Mouse (Mus musculus) hematopoietic stem cell, adult 5-6 weeks (primary cell): ENCODE measurements around the gene Grin2b. TPM values are rescaled to one million over a fixed set of nuclear protein-coding genes. Genes with fewer than 3 reads are reported as not detected.

Source experiments
- ATAC-seq, 2 experiments: fragments of 125-278 bp in 1 of 2; replicated peaks in 1 of 2; 2 replicates each; pipeline ENCODE4 v1.8.0; 2016 to 2017; ENCODE audit warnings: inconsistent platforms in 2 of 2, mild to moderate bottlenecking in 2 of 2, moderate number of reproducible peaks in 2 of 2, low read depth in 1 of 2, moderate TSS enrichment in 1 of 2; ENCODE audit not compliant: low FRiP score in 2 of 2, poor library complexity in 2 of 2, severe bottlenecking in 2 of 2, insufficient read depth in 1 of 2, low TSS enrichment in 1 of 2
- total RNA-seq: library from RNA; stranded (forward); fragments of 172-1452, 232-1000 nt; gene quantifications from 2 replicates; pipeline ENCODE4 v1.2.3, GENCODE M21; 2017

Gene Grin2b
- total RNA-seq, 1 experiment from 2014 or later: not detected

- ATAC-seq: no peak
These were observed 59.5 kb downstream of the Grin2b start for GRCm38 (mm10) chr6:136113639-136114410.

GRCm38 (mm10) chr6:136109172-136109571 is 64.1 kb downstream of the Grin2b start:
- no peak for ATAC-seq

- no peak for ATAC-seq
These were observed 64.8 kb downstream of the Grin2b start for GRCm38 (mm10) chr6:136108466-136108865.

- no peak for ATAC-seq
These were observed 68.1 kb downstream of the Grin2b start for GRCm38 (mm10) chr6:136105221-136105620.

GRCm38 (mm10) chr6:136100241-136100640 is 73.1 kb downstream of the Grin2b start:
- no peak for ATAC-seq

- ATAC-seq: no peak
These were observed 77.0 kb downstream of the Grin2b start for GRCm38 (mm10) chr6:136096269-136096668.

- ATAC-seq: no peak
These were observed 93.1 kb downstream of the Grin2b start for GRCm38 (mm10) chr6:136079991-136080734.

DNA sequence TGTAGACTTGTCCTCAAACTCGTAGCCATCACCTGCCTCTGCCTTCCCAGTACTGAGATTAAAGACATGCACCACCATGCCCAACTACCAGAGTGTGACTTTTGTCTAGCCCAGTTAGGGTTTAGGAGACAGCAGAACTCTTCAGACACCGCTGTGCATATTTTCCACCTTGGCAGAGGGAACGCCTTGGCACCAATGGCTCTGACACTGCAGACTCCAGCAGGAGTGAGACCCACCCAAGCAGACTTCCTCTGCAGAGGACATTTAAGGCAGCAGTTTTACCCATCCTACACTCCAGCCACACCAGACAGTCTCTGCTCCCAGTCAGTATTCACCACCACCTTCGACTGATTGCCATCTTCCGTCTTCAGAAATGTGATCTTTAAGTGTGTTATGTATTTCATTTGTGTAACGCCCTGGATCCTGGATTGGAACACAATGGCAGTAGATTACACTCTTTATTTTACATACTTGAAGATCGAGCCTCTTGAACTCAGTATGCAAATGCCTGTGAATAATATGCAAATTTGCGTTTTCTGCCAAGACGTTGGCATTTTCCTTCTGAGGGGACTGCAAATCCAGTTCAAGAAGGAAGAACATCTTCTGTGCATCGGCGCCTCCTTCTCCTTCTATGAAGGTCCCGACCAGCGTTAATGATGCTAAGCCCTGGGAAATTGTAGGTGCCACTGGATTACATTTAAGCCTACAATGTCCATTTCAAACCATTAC is 100.8 kb downstream of the Grin2b start:
- no peak for ATAC-seq

DNA sequence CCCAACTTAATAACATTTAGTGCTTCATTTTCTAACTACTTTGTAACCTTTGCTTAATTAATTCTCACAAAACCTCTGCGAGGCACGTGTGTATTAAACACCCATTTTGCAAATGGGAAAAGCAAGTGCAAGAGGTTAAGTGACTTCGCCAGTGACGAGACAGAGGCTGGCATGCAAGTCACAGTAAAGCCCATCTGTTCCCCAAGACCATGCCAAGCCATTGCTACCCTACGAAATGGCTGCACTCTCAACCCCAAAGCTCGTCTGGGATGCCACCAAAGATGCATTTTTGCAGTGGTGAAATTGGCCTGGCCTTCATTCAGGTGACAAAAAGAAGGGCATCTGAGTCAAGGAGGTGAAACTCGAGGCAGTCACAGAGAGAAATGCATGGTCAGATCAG is 103.2 kb downstream of the Grin2b start:
- ATAC-seq: no peak

GRCm38 (mm10) chr6:136053346-136053745 is 120.0 kb downstream of the Grin2b start:
- ATAC-seq: no peak

- no peak for ATAC-seq
These were observed 123.0 kb downstream of the Grin2b start for GRCm38 (mm10) chr6:136050346-136050745.

DNA sequence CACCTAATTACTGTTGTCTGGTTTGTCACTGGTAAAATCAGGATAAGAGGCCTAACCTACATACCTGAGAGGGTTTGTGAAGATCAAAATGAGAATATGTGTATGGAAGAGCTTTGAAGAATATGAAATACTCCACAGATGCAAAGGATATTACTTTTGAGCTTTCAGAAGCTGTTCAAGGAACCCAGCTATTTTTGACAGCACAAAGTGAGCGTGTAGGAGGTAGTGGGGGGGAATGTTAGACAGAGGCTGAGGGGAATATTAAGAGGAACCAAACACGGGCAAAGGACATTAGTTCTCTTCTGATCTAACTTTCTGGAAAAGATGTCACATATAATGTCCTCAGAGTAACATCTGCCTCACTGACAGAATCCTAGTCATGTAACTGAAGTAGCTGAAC is 125.2 kb downstream of the Grin2b start:
- no peak for ATAC-seq

- ATAC-seq: no peak
These were observed 127.2 kb downstream of the Grin2b start for GRCm38 (mm10) chr6:136046091-136046490.

DNA sequence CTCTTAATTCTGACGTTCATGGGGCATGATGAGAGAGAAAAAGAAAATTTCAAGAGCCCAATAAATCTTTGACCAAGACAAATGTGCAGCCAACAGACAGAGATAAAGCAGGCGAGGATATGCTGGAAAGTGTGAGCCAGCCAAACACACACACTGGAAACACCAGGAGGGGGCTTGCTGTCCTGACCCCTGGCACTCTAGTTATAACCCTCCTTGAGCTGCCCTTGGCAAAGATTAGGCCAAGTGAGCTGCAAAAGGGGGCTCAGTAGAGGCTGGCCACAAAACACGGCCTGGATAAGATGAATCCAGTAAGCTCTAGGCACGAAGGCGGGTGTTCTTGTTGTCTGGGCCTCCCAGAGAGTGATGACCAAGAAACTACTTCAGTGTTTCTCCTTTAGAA is 128.8 kb downstream of the Grin2b start:
- no peak for ATAC-seq

DNA sequence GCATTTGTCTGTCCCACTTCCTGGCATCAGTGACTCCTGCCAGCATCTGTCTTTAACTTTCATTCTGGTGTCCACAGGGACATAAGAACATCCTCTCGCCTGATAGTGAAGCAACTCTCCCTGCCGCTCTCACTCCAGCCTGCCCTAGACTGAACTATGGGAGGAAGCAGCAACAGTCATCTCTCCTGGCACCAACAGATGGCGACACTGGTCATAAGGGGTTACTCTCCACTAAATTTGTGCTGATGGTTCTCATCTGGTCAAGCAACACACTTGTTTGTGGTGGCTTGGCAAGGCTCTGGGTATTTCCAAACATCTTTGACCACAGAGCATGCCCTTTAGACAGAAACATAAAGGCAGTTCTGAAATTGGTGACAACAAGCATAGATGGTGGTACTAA is 130.9 kb downstream of the Grin2b start:
- no peak for ATAC-seq

DNA sequence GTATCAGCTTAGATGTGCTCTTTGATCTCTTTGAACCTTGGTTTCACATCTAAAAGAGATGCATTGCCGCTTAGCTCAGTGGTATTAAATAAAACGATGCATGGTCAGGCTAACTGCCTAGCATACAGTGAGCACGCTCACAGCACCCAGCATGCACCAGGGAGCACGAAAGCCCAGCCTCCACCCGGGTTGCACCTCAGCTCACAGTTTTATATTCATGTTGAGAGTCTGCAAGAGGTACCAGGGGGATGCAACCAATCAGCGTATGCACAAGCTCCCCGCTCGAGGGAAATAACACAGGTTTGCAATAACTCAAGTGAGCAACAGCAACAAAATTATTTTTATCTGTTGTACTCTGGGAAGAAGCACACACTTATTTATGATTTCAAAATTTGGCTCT is 131.5 kb downstream of the Grin2b start:
- ATAC-seq: no peak

GRCm38 (mm10) chr6:136040931-136041330 is 132.4 kb downstream of the Grin2b start:
- no peak for ATAC-seq
